Mouse (Mus musculus): ENCODE results near the gene Aldh1a2.

Aldh1a2 gene

GRCm38 (mm10) chr9:71290730-71291129 lies 75.1 kb downstream of the Aldh1a2 start:
- DNase-seq (ENCODE audit: low spot score), result no peak

GRCm38 (mm10) chr9:71295501-71295900 lies 79.9 kb downstream of the Aldh1a2 start:
- no peak for DNase-seq (ENCODE audit: low spot score)

GRCm38 (mm10) chr9:71303594-71303993 lies 88.0 kb downstream of the Aldh1a2 start:
- DNase-seq (ENCODE audit: low spot score), result peak; percentile 5

GRCm38 (mm10) chr9:71307106-71307789 lies 91.7 kb downstream of the Aldh1a2 start:
- no peak for DNase-seq (ENCODE audit: low spot score)

GRCm38 (mm10) chr9:71315960-71316359 lies 100.4 kb downstream of the Aldh1a2 start:
- no peak for DNase-seq (ENCODE audit: low spot score)

- no peak for DNase-seq (ENCODE audit: low spot score)
These were observed 101.7 kb downstream of the Aldh1a2 start for GRCm38 (mm10) chr9:71317096-71317920.

- DNase-seq (ENCODE audit: low spot score), result no peak
These were observed 102.3 kb downstream of the Aldh1a2 start for GRCm38 (mm10) chr9:71317921-71318241.

GRCm38 (mm10) chr9:71319776-71320175 lies 104.2 kb downstream of the Aldh1a2 start:
- DNase-seq (ENCODE audit: low spot score), result no peak

GRCm38 (mm10) chr9:71320246-71321155 lies 104.9 kb downstream of the Aldh1a2 start:
- peak; percentile 24 for DNase-seq (ENCODE audit: low spot score)

GRCm38 (mm10) chr9:71321436-71321835 lies 105.8 kb downstream of the Aldh1a2 start:
- no peak for DNase-seq (ENCODE audit: low spot score)

- no peak for DNase-seq (ENCODE audit: low spot score)
These were observed 106.3 kb downstream of the Aldh1a2 start for GRCm38 (mm10) chr9:71321871-71322270.

- DNase-seq (ENCODE audit: low spot score), result no peak
These were observed 107.8 kb downstream of the Aldh1a2 start for GRCm38 (mm10) chr9:71323303-71323952.

- no peak for DNase-seq (ENCODE audit: low spot score)
These were observed 108.5 kb downstream of the Aldh1a2 start for GRCm38 (mm10) chr9:71324060-71324459.

- DNase-seq (ENCODE audit: low spot score), result no peak
These were observed 110.7 kb downstream of the Aldh1a2 start for GRCm38 (mm10) chr9:71326261-71326660.

- DNase-seq (ENCODE audit: low spot score), result no peak
These were observed 116.1 kb downstream of the Aldh1a2 start for GRCm38 (mm10) chr9:71331661-71332060.

GRCm38 (mm10) chr9:71336674-71337073 lies 121.1 kb downstream of the Aldh1a2 start:
- DNase-seq (ENCODE audit: low spot score), result no peak

GRCm38 (mm10) chr9:71337425-71337824 lies 121.8 kb downstream of the Aldh1a2 start:
- DNase-seq (ENCODE audit: low spot score), result no peak

- DNase-seq (ENCODE audit: low spot score), result no peak
These were observed 124.5 kb downstream of the Aldh1a2 start for GRCm38 (mm10) chr9:71340116-71340515.

Data from c-Kit-positive CD71-positive TER-119-positive erythroid progenitor cells, embryonic 14.5 days (primary cell).